Mouse (Mus musculus) heart, embryonic 16.5 days (tissue): ENCODE results near the gene Tceanc2. TPM values are rescaled to one million over a fixed set of nuclear protein-coding genes. Genes with fewer than 3 reads are reported as not detected.

Experiments
- ATAC-seq: fragments of 200-750 bp; cut with Nextera tagmentation; replicated peaks from 2 replicates; pipeline ENCODE4 v1.8.0; 2017; ENCODE audit warnings: moderate number of reproducible peaks; ENCODE audit not compliant: insufficient read depth, low FRiP score; ENCODE audit errors: extremely low read depth
- H3K27ac ChIP-seq: fragments of 300-500 bp; sonication (generic); 2 replicates; pipeline ENCODE4 v1.5.1; 2014; ENCODE audit warnings: mild to moderate bottlenecking, low read length, control low read depth, moderate library complexity
- H3K27me3 ChIP-seq: fragments of 300-500 bp; sonication (generic); 2 replicates; pipeline ENCODE4 v1.6.1; 2014; ENCODE audit warnings: low read length, mixed read lengths; ENCODE audit not compliant: control insufficient read depth, insufficient read depth
- H3K36me3 ChIP-seq: fragments of 300-500 bp; sonication (generic); 2 replicates; pipeline ENCODE4 v1.6.1; 2014; ENCODE audit not compliant: control insufficient read depth, insufficient read depth
- H3K4me1 ChIP-seq: fragments of 300-500 bp; sonication (generic); 2 replicates; pipeline ENCODE4 v1.6.1; 2014; ENCODE audit warnings: low read length, mixed read lengths; ENCODE audit not compliant: control insufficient read depth, insufficient read depth
- H3K4me2 ChIP-seq: fragments of 300-500 bp; sonication (generic); 2 replicates; pipeline ENCODE4 v1.6.1; 2014; ENCODE audit warnings: low read depth, mild to moderate bottlenecking, control low read depth, low read length
- H3K4me3 ChIP-seq: fragments of 300-500 bp; sonication (generic); 2 replicates; pipeline ENCODE4 v1.5.1; 2014; ENCODE audit warnings: mild to moderate bottlenecking, control low read depth, low read length
- H3K9ac ChIP-seq: fragments of 300-500 bp; sonication (generic); 2 replicates; pipeline ENCODE4 v1.6.1; 2014; ENCODE audit warnings: low read length, control low read depth
- H3K9me3 ChIP-seq: fragments of 300-500 bp; sonication (generic); replicated peaks from 2 replicates; pipeline ENCODE4 v1.6.1; 2016; ENCODE audit warnings: low read length; ENCODE audit not compliant: control insufficient read depth
- WGBS: fragments of 180-500 bp; shearing (Covaris S2); extraction: QIAGEN DNeasy Blood & Tissue Kit; methylation state at CpG from one replicate; pipeline ENCODE4 v1.1.7; 2014; 5-methylcytosine and 5-hydroxymethylcytosine counted together
- polyA plus RNA-seq: library from polyadenylated mRNA; unstranded; fragments of >200 nt; fragmentation: Nextera tagmentation; extraction: Ambion mirVana; gene quantifications from 2 replicates; pipeline ENCODE4 v1.2.1, GENCODE M21; 2015

Gene Tceanc2
- polyA plus RNA-seq, 1 experiment from 2014 or later = 13.5 TPM

DNA sequence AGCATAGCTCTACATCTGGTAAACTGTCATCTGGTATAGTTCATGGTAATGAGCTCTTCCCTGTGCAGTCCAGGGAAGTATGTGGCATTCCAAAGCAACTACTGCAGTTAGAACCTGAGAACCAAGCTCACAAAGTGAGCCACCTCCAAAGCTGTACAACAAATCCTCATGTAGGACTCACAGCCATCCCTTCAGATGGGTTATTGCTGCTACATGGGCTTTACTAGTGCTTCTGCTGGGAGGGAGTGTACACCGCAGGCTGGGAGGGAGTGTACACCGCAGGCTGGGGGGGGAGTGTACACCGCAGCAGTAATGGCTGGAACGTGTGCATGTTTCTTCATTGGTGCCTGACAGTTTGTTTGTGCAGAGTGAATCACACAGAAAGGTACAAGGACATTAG is 4.3 kb upstream of the Tceanc2 start:
- Histone ChIP-seq H3K4me2 (no peak overlapping the region), H3K36me3 (peaks cover 14% of the 10 kb centered on the region; the same call in 1 of the 2 replicates), H3K4me3 (no peak overlapping the region), H3K9me3 (no peaks in the 10 kb centered on the region), H3K4me1 (peaks cover 26% of the 10 kb centered on the region), H3K27ac (no peak overlapping the region), H3K27me3 (no peaks in the 10 kb centered on the region), H3K9ac (no peak overlapping the region)
- 83% methylated on average over 4 of the region's 4 CpGs for WGBS
- no peak for ATAC-seq

DNA sequence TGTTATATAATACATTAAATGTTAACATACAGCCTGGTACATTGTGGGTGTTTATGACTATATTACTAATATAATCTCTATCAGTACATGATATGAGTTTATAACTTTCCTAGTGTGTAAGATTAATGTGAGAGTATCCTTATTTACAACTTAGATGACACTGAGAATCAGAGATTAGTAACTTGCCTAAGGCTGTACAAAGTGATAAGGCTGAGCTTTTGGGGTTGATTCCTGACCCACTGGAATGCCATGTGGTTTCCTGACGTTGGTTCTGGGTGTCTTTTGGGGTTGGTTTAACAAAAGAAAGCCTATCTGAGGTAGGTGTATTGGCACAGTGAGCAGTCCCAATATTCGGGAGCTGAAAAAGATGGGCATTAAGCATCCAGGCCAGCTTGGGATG is 3.9 kb upstream of the Tceanc2 start:
- Histone ChIP-seq H3K4me1 (peaks cover 26% of the 10 kb centered on the region), H3K9ac (no peak overlapping the region), H3K4me3 (no peak overlapping the region), H3K4me2 (no peak overlapping the region), H3K36me3 (peaks cover 14% of the 10 kb centered on the region; the same call in 1 of the 2 replicates), H3K27ac (no peak overlapping the region), H3K27me3 (no peaks in the 10 kb centered on the region), H3K9me3 (no peaks in the 10 kb centered on the region)
- WGBS = 60% methylated on average over 2 of the region's 2 CpGs
- ATAC-seq = no peak

DNA sequence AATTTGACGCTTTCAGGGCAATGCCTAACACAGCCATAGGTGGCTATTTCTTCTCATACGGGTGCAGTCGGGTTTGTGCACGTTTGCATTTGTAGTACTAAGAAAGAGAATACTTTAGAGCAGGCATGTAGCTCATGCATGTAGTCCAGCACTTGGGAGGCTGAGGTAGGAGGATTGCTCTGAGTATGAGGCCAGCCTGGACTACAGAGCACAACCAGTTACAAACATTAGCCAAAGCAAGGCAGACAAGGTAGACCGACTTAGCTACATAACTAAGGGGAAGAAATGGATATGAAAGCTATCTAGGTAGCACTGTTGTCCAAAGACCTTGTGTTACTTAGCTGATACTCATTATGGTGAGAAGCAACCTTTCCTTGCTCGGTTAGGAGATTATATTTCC is 3.0 kb upstream of the Tceanc2 start:
- H3K4me1 ChIP-seq = peaks cover 33% of the 10 kb centered on the region
- H3K36me3 ChIP-seq = peaks cover 9% of the 10 kb centered on the region; the same call in 1 of the 2 replicates
- H3K27ac ChIP-seq = no peak overlapping the region
- H3K4me2 ChIP-seq = no peak overlapping the region
- H3K27me3 ChIP-seq = no peaks in the 10 kb centered on the region
- H3K4me3 ChIP-seq = no peak overlapping the region
- WGBS = 86% methylated on average over 6 of the region's 6 CpGs
- H3K9me3 ChIP-seq = no peaks in the 10 kb centered on the region
- no peak for ATAC-seq
- H3K9ac ChIP-seq = no peak overlapping the region

DNA sequence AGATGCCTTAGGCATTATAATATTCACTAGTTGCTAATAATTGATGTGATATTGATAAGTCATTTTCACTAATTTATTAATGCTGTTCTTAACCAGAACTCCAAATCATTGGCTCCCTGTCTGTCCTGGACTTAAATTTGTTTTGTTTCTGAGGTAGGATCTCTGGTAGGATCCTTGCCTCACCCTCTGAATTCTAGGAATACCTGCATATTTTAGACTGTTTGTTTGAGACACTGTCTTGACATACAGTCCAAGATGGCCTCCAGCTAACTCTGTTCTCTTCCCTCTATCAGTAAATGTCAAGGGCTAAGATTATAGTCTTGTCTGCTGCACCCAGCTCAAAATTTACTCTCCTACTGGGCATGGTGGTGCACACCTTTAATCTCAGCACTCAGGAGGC is 1.8 kb upstream of the Tceanc2 start:
- Histone ChIP-seq H3K27me3 (no peaks in the 10 kb centered on the region), H3K9ac (no peak overlapping the region), H3K4me2 (no peak overlapping the region), H3K4me3 (no peak overlapping the region), H3K36me3 (0 out of 2 replicates have a peak, but pooled peaks cover 3% of the 10 kb centered on the region), H3K4me1 (peaks cover 28% of the 10 kb centered on the region), H3K9me3 (no peaks in the 10 kb centered on the region), H3K27ac (no peak overlapping the region)
- no peak for ATAC-seq

DNA sequence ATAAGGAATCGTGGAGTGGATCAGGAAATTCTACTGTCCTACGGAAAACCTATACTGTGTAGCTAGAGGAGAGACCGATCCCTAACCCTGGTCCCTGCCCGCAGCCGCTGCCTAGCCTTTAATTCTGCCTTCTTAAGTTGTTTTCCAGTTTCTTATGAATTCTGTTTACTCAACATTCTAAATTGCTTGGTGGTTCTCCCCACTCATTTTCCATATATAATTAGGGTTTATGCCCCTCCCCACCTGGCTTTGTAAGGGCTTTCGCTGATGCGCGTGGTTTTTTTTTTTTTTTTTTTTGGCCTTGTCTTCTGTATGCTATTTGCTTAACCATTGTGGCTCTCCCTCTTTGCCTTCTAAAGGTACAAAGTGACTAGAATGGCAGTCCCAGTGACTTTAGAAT is 645 bp upstream of the Tceanc2 start:
- H3K27me3 ChIP-seq = no peaks in the 10 kb centered on the region
- WGBS = 3% methylated on average over 8 of the region's 8 CpGs
- H3K27ac ChIP-seq = peak overlapping the region; percentile 98
- H3K4me3 ChIP-seq = peak overlapping the region; percentile 99
- peak overlapping the region; percentile 84 for H3K4me2 ChIP-seq
- peaks cover 9% of the 10 kb centered on the region; the same call in 1 of the 2 replicates for H3K36me3 ChIP-seq
- no peaks in the 10 kb centered on the region for H3K9me3 ChIP-seq
- peak overlapping the region; percentile 95 for H3K9ac ChIP-seq
- ATAC-seq = no peak
- H3K4me1 ChIP-seq = peaks cover 23% of the 10 kb centered on the region

DNA sequence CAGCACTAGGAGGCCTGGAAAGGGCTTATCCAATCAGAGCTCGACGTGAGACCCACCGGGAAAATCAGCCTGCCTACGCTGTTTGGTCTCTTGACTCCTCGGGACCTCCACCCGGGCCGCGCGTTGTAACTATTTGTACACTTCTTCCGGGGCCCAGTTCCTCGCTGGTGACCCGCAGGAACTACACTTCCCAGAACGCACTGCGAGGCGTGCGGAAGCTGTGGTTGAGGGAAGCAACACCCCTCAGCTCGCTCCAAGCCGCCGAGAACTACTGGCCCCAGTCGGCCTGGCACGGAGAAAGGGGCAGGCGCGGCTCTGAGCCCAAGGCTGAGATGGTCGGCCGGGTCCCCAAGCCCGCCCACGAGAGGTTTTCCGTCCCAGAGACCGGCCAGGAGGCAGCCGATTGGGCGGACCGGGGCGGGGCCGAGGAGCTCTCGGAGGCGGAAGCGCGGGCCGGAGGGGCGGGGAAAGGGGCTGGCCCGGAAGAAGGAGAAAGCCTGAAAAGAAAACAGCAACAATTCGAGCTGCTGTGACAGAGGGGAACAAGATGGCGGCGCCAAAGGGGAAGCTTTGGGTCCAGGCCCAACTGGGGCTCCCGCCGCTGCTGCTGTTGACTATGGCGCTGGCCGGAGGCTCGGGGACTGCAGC is 610 bp downstream of the Tceanc2 start, which contains the start of gene Tmem59:
TSS of gene Tmem59 (plus strand) at position 218 of the 648 bp plus-strand sequence.
- under 1% methylated on average over 47 of the region's 49 CpGs for WGBS
- H3K4me1 ChIP-seq = peaks cover 23% of the 10 kb centered on the region
- H3K4me2 ChIP-seq = peak within 1 kb of the TSS; percentile 84
- peak; percentile 93 for ATAC-seq
- peaks cover 16% of the 10 kb centered on the region; the same call in 1 of the 2 replicates for H3K36me3 ChIP-seq
- peak within 1 kb of the TSS; percentile 99 for H3K4me3 ChIP-seq
- no peaks in the 10 kb centered on the region for H3K9me3 ChIP-seq
- H3K9ac ChIP-seq = peak within 1 kb of the TSS; percentile 95
- peak within 1 kb of the TSS; percentile 98 for H3K27ac ChIP-seq
- no peaks in the 10 kb centered on the region for H3K27me3 ChIP-seq

DNA sequence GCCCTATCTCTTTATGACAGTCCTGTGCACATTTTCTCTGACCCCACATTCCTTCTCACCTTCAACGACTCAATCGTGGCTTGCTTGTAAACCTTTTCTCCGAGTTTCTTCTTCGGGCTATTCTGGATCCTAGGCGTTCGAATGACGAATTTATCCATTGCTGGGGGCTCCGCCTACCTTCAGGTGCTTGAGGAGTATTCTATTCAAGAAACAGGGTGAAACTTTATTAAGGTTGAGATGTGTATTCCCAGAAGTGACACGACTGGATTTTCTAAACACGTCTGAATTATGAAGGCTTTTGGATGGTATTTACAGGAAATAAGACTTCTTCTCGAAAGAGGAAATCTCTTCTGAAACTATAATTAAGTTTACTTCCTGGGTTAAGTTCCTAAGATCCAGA is 1.4 kb downstream of the Tceanc2 start:
- Histone ChIP-seq H3K4me2 (peak overlapping the region; percentile 70), H3K9me3 (no peaks in the 10 kb centered on the region), H3K27ac (peak overlapping the region; percentile 98), H3K36me3 (peaks cover 21% of the 10 kb centered on the region; the same call in 1 of the 2 replicates), H3K27me3 (no peaks in the 10 kb centered on the region), H3K9ac (peak overlapping the region; percentile 95), H3K4me3 (peak overlapping the region; percentile 99), H3K4me1 (peaks cover 20% of the 10 kb centered on the region)
- 36% methylated on average over 11 of the region's 11 CpGs for WGBS
- ATAC-seq = no peak

DNA sequence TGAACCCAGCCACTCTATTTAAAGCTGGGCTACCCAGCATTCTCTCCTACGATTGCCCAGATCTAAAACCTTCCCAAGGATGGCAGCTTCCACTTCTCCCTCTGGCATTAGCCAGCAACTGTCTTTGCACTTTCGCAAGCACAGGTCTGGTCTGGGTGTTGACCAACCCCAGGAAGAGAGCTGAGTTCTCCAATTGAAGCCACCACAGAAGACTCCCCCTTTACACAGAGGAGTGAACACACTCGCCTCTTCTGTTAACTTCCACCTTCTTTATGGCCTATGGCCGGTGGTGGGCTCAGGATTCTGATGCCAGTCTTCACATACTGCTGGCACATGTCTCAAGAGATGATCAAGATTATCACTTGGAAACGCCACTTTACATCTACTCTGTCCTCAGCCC is 11.1 kb downstream of the Tceanc2 start:
- Histone ChIP-seq H3K9ac (no peak overlapping the region), H3K27me3 (no peaks in the 10 kb centered on the region), H3K36me3 (peaks cover 14% of the 10 kb centered on the region), H3K4me3 (no peak overlapping the region), H3K9me3 (no peaks in the 10 kb centered on the region), H3K27ac (no peak overlapping the region), H3K4me2 (no peak overlapping the region), H3K4me1 (no peaks in the 10 kb centered on the region)
- 81% methylated on average over 5 of the region's 5 CpGs for WGBS
- ATAC-seq = no peak

DNA sequence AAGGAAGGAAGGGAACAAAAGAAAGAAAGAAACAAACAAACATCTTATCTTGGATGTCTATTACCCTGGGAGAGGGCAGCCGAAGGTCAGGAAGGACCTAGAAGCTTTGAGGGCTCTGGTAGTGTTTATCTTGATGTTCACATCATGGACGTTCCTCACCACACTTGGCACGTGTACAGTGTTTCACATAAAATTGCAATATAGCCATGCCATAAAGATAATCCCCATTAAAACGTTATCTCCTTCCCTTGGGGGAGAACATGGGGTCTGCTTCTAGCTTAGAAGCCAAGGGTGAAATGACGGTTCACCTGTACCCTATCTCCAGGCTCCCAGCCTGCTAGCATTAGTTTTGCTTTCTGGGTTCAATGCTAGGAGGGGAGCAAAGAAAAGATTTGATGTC is 12.2 kb downstream of the Tceanc2 start:
- 64% methylated on average over 5 of the region's 5 CpGs for WGBS
- H3K27me3 ChIP-seq = no peaks in the 10 kb centered on the region
- no peak overlapping the region for H3K4me2 ChIP-seq
- no peaks in the 10 kb centered on the region for H3K4me1 ChIP-seq
- no peak overlapping the region for H3K27ac ChIP-seq
- H3K36me3 ChIP-seq = peaks cover 9% of the 10 kb centered on the region
- no peak for ATAC-seq
- no peak overlapping the region for H3K4me3 ChIP-seq
- H3K9ac ChIP-seq = no peak overlapping the region
- no peaks in the 10 kb centered on the region for H3K9me3 ChIP-seq
